Mouse (Mus musculus) liver, embryonic 11.5 days (tissue): Measurements from ENCODE around the gene Crtam. TPM values are rescaled to one million over a fixed set of nuclear protein-coding genes. Genes with fewer than 3 reads are reported as not detected.

ENCODE experiments used
- ATAC-seq: fragments of 200-750 bp; cut with Nextera tagmentation; replicated peaks from 2 replicates; pipeline ENCODE4 v1.8.0; 2017; ENCODE audit warnings: moderate number of reproducible peaks, mild to moderate bottlenecking, moderate TSS enrichment, moderate library complexity; ENCODE audit not compliant: low FRiP score
- DNase-seq: peaks from one replicate; pipeline ENCODE4 v3.0.0-alpha.2; 2017; ENCODE audit warnings: low spot score
- H3K27ac ChIP-seq: fragments of 300-500 bp; sonication (generic); 2 replicates; pipeline ENCODE4 v1.5.1; 2014; ENCODE audit warnings: mild to moderate bottlenecking, low read depth, low read length, control low read depth
- H3K27me3 ChIP-seq: fragments of 300-500 bp; sonication (generic); replicated peaks from 2 replicates; pipeline ENCODE4 v1.6.1; 2014; ENCODE audit warnings: low read length, mixed read lengths; ENCODE audit not compliant: control insufficient read depth, insufficient read depth
- H3K36me3 ChIP-seq: fragments of 300-500 bp; sonication (generic); 2 replicates; pipeline ENCODE4 v1.6.1; 2014; ENCODE audit warnings: mild to moderate bottlenecking, low read length, moderate library complexity, mixed read lengths; ENCODE audit not compliant: control insufficient read depth, insufficient read depth
- H3K4me1 ChIP-seq: fragments of 300-500 bp; sonication (generic); replicated peaks from 2 replicates; pipeline ENCODE4 v1.6.1; 2014; ENCODE audit warnings: low read length, mixed read lengths; ENCODE audit not compliant: control insufficient read depth, insufficient read depth
- H3K4me2 ChIP-seq: fragments of 300-500 bp; sonication (generic); 2 replicates; pipeline ENCODE4 v1.6.1; 2014; ENCODE audit warnings: mild to moderate bottlenecking, control low read depth, moderate library complexity
- H3K4me3 ChIP-seq: fragments of 300-500 bp; sonication (generic); 2 replicates; pipeline ENCODE4 v1.5.1; 2014; ENCODE audit warnings: low read depth, low read length, control low read depth
- H3K9ac ChIP-seq: fragments of 300-500 bp; sonication (generic); 2 replicates; pipeline ENCODE4 v1.6.1; 2014; ENCODE audit warnings: low read depth, low read length, control low read depth
- H3K9me3 ChIP-seq: fragments of 300-500 bp; sonication (generic); 2 replicates; pipeline ENCODE4 v1.6.1; 2016; ENCODE audit warnings: low read length, inconsistent platforms, mixed read lengths; ENCODE audit not compliant: control insufficient read depth
- WGBS: fragments of 180-500 bp; shearing (Covaris S2); extraction: QIAGEN DNeasy Blood & Tissue Kit; methylation state at CpG from one replicate; pipeline ENCODE4 v1.1.7; 2014; 5-methylcytosine and 5-hydroxymethylcytosine counted together
- polyA plus RNA-seq: library from polyadenylated mRNA; unstranded; fragments of >200 nt; fragmentation: Nextera tagmentation; extraction: Ambion mirVana; gene quantifications from 2 replicates; pipeline ENCODE4 v1.2.1, GENCODE M21; 2014

The Crtam gene
- polyA plus RNA-seq: 0.08 and 0.11 TPM in 2 replicates

DNA sequence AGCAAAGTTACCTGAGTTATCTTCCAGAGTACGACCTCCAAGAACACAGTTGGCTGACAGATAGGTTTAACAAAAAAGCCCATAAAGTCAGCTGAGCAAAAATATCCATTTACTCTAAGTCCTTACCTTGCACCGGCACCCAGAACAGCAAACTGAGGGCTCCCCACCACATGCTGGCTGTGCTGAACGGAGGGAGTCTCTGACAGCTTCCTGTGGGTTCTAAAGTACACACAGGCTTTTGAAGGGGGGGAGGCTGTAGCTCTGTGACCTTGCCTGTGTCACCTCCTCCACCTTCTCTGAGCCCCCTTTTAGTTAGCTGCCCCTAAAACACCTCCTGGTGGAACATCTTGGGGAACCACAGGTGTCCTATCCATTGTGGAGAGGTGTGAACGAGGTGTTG lies at the start of gene Crtam:
TSS of gene Crtam (minus strand) at position 214 of the 400 bp plus-strand sequence.
- Histone ChIP-seq H3K4me2 (no peak within 1 kb of the TSS), H3K36me3 (no peaks in the 10 kb centered on the region), H3K9ac (no peak within 1 kb of the TSS), H3K27ac (no peak within 1 kb of the TSS), H3K4me3 (no peak within 1 kb of the TSS), H3K27me3 (no peaks in the 10 kb centered on the region), H3K4me1 (no peaks in the 10 kb centered on the region), H3K9me3 (no peaks in the 10 kb centered on the region)
- 23% methylated on average over 4 of the region's 4 CpGs for WGBS
- no peak for ATAC-seq
- no peak for DNase-seq

DNA sequence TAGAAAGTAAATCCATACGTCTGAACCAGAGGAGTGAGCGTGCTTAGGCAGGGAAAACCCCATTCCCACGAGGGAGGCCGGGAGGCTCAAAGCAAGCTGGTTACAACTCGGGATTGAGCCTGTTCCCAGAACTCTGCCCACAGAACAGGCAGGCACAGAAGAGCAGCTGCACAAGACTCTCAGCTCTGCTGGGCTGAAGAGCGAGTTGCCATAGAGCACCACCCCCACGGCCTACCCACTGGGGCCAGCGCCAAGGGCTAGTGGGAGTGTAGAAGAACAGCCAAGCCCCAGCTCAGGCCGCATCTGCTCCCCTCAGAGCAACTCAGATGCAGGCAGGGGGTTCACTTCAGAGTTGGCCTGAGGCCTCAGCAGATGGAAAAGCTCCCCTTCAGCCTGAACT lies 49.7 kb upstream of the Crtam start:
- H3K36me3 ChIP-seq: no peaks in the 10 kb centered on the region
- WGBS: 89% methylated on average over 9 of the region's 9 CpGs

GRCm38 (mm10) chr9:41053478-41053877 lies 49.0 kb upstream of the Crtam start:
- Histone ChIP-seq H3K4me2 (no peak overlapping the region), H3K36me3 (no peaks in the 10 kb centered on the region), H3K9me3 (no peaks in the 10 kb centered on the region), H3K27me3 (no peaks in the 10 kb centered on the region), H3K4me3 (no peak overlapping the region), H3K27ac (no peak overlapping the region), H3K9ac (no peak overlapping the region), H3K4me1 (peaks cover 29% of the 10 kb centered on the region)
- 56% methylated on average over 4 of the region's 4 CpGs for WGBS
- ATAC-seq (no peak), DNase-seq (no peak)

More for the DNA sequence above, 49.7 kb upstream of the Crtam start:
- H3K4me3 ChIP-seq: no peak overlapping the region
- no peak overlapping the region for H3K27ac ChIP-seq
- no peak overlapping the region for H3K4me2 ChIP-seq
- ATAC-seq (no peak), DNase-seq (no peak)
- H3K9ac ChIP-seq: no peak overlapping the region
- H3K27me3 ChIP-seq: no peaks in the 10 kb centered on the region
- peaks cover 30% of the 10 kb centered on the region for H3K4me1 ChIP-seq
- H3K9me3 ChIP-seq: no peaks in the 10 kb centered on the region

GRCm38 (mm10) chr9:41051080-41051932 lies 46.9 kb upstream of the Crtam start:
- no peak for ATAC-seq

DNA sequence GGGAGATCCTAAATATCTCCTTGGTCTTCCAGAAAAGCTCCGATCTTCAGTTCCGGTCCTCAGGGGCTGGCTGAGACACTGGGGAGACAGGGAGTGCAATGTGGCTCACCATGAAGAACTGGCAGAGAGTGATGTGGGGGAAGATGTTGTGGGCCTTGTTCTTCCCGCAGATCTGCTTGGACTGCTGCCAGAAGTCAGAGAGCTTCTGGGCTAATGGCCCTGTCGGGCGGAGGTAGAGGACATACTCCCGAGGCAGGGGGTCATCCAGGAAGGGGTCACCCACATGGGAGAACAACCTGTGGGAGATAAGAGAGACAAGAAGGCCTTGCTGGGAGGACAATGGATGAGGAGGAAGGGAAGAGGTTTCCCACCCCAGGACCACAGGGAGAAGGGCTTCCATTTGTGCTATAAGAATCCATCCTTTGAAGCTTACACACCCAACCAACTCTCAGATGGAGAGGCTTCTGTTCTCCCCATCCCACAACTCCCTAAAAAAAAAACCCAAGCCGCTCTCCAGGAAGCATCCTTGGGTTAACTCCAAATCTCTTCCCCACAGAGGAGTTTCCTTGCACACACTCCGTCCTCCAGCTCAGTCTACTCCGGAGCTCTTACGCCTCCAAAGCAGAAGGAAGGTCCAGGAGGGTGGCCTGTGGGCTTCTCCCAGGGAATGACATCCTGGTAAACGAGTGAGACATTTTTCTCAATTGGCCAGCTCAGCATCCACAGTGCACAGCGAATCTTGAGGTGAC lies 46.1 kb upstream of the Crtam start:
- ATAC-seq: no peak
- Histone ChIP-seq H3K4me1 (peaks cover 35% of the 10 kb centered on the region), H3K9me3 (no peaks in the 10 kb centered on the region), H3K27me3 (no peaks in the 10 kb centered on the region), H3K27ac (no peak overlapping the region), H3K9ac (no peak overlapping the region), H3K36me3 (no peaks in the 10 kb centered on the region), H3K4me2 (no peak overlapping the region), H3K4me3 (no peak overlapping the region)
- 59% methylated on average over 12 of the region's 12 CpGs for WGBS
- DNase-seq: no peak

More at GRCm38 (mm10) chr9:41051080-41051932, 46.9 kb upstream of the Crtam start:
- Histone ChIP-seq H3K27ac (no peak overlapping the region), H3K36me3 (no peaks in the 10 kb centered on the region), H3K4me2 (no peak overlapping the region), H3K9ac (no peak overlapping the region), H3K27me3 (no peaks in the 10 kb centered on the region), H3K4me1 (peaks cover 34% of the 10 kb centered on the region), H3K9me3 (no peaks in the 10 kb centered on the region), H3K4me3 (no peak overlapping the region)
- no peak for DNase-seq
- WGBS: 53% methylated on average over 11 of the region's 11 CpGs

- no peak overlapping the region for H3K9ac ChIP-seq
- H3K36me3 ChIP-seq: no peaks in the 10 kb centered on the region
- no peaks in the 10 kb centered on the region for H3K9me3 ChIP-seq
- no peaks in the 10 kb centered on the region for H3K27me3 ChIP-seq
- no peak for DNase-seq
- no peak overlapping the region for H3K27ac ChIP-seq
- H3K4me1 ChIP-seq: peaks cover 37% of the 10 kb centered on the region
- peak; percentile 40; the same call in 1 of the 2 replicates for ATAC-seq
- no peak overlapping the region for H3K4me3 ChIP-seq
- no peak overlapping the region for H3K4me2 ChIP-seq
- 50% methylated on average over 7 of the region's 7 CpGs for WGBS
Measured at GRCm38 (mm10) chr9:41049282-41049681, 44.9 kb upstream of the Crtam start.

DNA sequence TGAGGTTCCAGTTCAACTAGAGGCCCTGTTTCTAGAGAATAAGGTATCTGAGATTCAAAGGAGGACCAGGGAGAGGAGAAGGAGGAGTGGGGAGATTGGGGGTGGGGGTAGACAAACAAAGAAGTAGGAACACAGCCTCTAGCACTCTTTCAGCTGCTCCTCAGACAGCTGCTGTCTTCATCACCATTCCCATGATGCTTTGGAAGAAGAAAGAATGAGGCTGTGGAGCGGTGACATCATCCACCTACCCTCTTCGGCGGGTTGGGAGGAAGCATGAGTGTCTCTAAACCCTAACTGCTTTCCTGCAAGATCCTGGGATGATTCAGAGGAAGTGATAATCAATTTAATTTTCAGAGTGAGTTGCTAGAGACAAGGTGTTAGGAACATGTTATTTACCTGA lies 44.4 kb upstream of the Crtam start:
- DNase-seq (no peak), ATAC-seq (no peak)
- no peaks in the 10 kb centered on the region for H3K9me3 ChIP-seq
- WGBS: 60% methylated on average over 3 of the region's 3 CpGs
- H3K27ac ChIP-seq: no peak overlapping the region
- H3K27me3 ChIP-seq: no peaks in the 10 kb centered on the region
- H3K4me3 ChIP-seq: no peak overlapping the region
- peaks cover 37% of the 10 kb centered on the region for H3K4me1 ChIP-seq
- H3K9ac ChIP-seq: no peak overlapping the region
- H3K4me2 ChIP-seq: no peak overlapping the region
- no peaks in the 10 kb centered on the region for H3K36me3 ChIP-seq

GRCm38 (mm10) chr9:41048216-41048615 lies 43.8 kb upstream of the Crtam start:
- Histone ChIP-seq H3K4me2 (no peak overlapping the region), H3K9ac (no peak overlapping the region), H3K27ac (no peak overlapping the region), H3K4me1 (peaks cover 32% of the 10 kb centered on the region), H3K4me3 (no peak overlapping the region), H3K9me3 (no peaks in the 10 kb centered on the region), H3K27me3 (no peaks in the 10 kb centered on the region), H3K36me3 (no peaks in the 10 kb centered on the region)
- ATAC-seq (no peak), DNase-seq (no peak)
- 89% methylated on average over 7 of the region's 7 CpGs for WGBS
